Mouse (Mus musculus) thymus, postnatal 25 days (tissue): ENCODE measurements around the gene Olfr313.
A peak's percentile ranks its signal among the peaks of the same experiment; 100 is the strongest.

Experiments
- DNase-seq: peaks from one replicate; pipeline ENCODE4 v3.0.0; 2022

Gene Olfr313

DNA sequence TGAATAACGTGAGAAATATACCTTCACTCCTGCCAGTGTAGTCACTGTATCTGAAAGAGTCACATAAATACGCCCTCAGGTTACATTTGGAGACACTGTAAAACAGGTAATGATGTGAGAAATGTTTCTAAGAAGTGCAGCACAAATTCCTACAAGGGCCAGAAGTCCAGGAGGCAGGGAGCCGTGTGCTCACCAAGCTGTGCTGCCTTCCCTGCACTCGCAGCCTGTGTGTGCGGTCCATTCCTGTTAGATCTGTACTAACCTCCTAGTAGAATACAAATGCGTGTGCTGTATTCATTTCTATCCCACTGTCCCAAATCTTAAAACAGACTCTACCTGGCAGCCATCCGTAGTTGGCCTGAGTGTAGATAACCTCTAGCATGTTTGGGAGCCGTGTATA, 45.9 kb downstream of the Olfr313 start:
- no peak for DNase-seq

- peak; percentile 91 for DNase-seq
Measured at GRCm38 (mm10) chr11:58867039-58867953, 52.5 kb downstream of the Olfr313 start, which contains the start of gene 2810021J22Rik. 2810021J22Rik (plus strand) TSS chr11:58867216.

DNA sequence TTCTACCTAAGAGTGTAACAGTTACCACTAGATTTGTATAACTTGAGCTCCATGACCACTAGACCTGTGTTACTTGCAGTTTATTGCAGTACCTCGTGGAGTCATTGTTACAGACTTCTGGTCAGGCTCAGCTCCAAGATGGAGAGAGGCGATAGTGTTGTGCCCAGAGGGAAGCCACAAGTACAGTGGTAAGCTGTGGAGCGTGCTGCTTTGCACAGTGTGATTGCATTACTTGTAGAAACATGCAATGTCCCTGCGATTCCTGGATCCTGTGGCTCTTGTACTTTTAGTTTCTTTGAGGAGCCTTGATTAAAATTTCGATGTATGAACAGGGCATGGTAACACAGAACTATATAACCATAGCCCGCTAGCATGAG, 53.1 kb downstream of the Olfr313 start:
- DNase-seq = no peak
